Mouse (Mus musculus) heart, postnatal 0 days (tissue): Measurements from ENCODE around the gene Ss18l1. TPM values are rescaled to one million over a fixed set of nuclear protein-coding genes. Genes with fewer than 3 reads are reported as not detected.

Experiments used
- ATAC-seq: fragments of 200-750 bp; cut with Nextera tagmentation; 2 replicates; pipeline ENCODE4 v1.8.0; 2017; ENCODE audit warnings: low read depth, moderate number of reproducible peaks, moderate library complexity; ENCODE audit not compliant: insufficient read depth
- DNase-seq: peaks from one replicate; pipeline ENCODE4 v3.0.0-alpha.2; 2016; ENCODE audit warnings: low spot score
- H3K27ac ChIP-seq: fragments of 300-500 bp; sonication (generic); 2 replicates; pipeline ENCODE4 v1.5.1; 2014; ENCODE audit warnings: low read depth, mild to moderate bottlenecking
- H3K27me3 ChIP-seq: fragments of 300-500 bp; sonication (generic); 2 replicates; pipeline ENCODE4 v1.6.1; 2014; ENCODE audit warnings: low read length, mixed read lengths; ENCODE audit not compliant: control insufficient read depth, insufficient read depth
- H3K36me3 ChIP-seq: fragments of 300-500 bp; sonication (generic); replicated peaks from 2 replicates; pipeline ENCODE4 v1.6.1; 2014; ENCODE audit warnings: low read length, mixed read lengths; ENCODE audit not compliant: control insufficient read depth, insufficient read depth
- H3K4me1 ChIP-seq: fragments of 300-500 bp; sonication (generic); 2 replicates; pipeline ENCODE4 v1.6.1; 2014; ENCODE audit warnings: antibody characterized with exemption; ENCODE audit not compliant: control insufficient read depth, insufficient read depth
- H3K4me2 ChIP-seq: fragments of 300-500 bp; sonication (generic); 2 replicates; pipeline ENCODE4 v1.6.1; 2014; ENCODE audit warnings: low read depth, mild to moderate bottlenecking, low read length, moderate library complexity
- H3K4me3 ChIP-seq: fragments of 300-500 bp; sonication (generic); 2 replicates; pipeline ENCODE4 v1.5.1; 2014; ENCODE audit warnings: low read depth, low read length
- H3K9ac ChIP-seq: fragments of 300-500 bp; sonication (generic); replicated peaks from 2 replicates; pipeline ENCODE4 v1.6.1; 2014; ENCODE audit warnings: low read depth, low read length, mixed read lengths
- H3K9me3 ChIP-seq: fragments of 300-500 bp; sonication (generic); replicated peaks from 2 replicates; pipeline ENCODE4 v1.6.1; 2016; ENCODE audit warnings: low read length; ENCODE audit not compliant: control insufficient read depth
- CTCF ChIP-seq: IDR thresholded peaks from 2 replicates; pipeline ENCODE4 v1.5.1; 2016; ENCODE audit warnings: antibody characterized with exemption, control low read depth, low read depth
- EP300 ChIP-seq: IDR thresholded peaks from 2 replicates; pipeline ENCODE4 v1.6.1; 2016; ENCODE audit warnings: antibody characterized with exemption, low read depth
- WGBS: fragments of 180-500 bp; shearing (Covaris S2); extraction: QIAGEN DNeasy Blood & Tissue Kit; methylation state at CpG from one replicate; pipeline ENCODE4 v1.1.7; 2014; 5-methylcytosine and 5-hydroxymethylcytosine counted together
- polyA plus RNA-seq: library from polyadenylated mRNA; unstranded; fragments of >200 nt; fragmentation: Nextera tagmentation; extraction: Ambion mirVana; gene quantifications from 2 replicates; pipeline ENCODE4 v1.2.1, GENCODE M21; 2015
- total RNA-seq: library from RNA; depleted of rRNA; stranded (reverse); fragments of >200 nt; gene quantifications from 2 replicates; pipeline ENCODE4 v1.2.3, GENCODE M21; 2014; ENCODE audit warnings: low replicate concordance; rRNA removed

Ss18l1 gene
- total and polyA plus RNA-seq, 2 experiments from 2014 or later: 2.3 to 5.3 TPM

- no peak overlapping the region for H3K27ac ChIP-seq
Observed at GRCm38 (mm10) chr2:180117485-180118194, 75.3 kb downstream of the Ss18l1 start.

GRCm38 (mm10) chr2:180118661-180119438 lies 76.5 kb downstream of the Ss18l1 start, which contains the start of gene Osbpl2:
Gene Osbpl2, plus strand, starts transcription at chr2:180119306.
- H3K27ac ChIP-seq: peak within 1 kb of the TSS; percentile 81
- no peak for TF ChIP-seq EP300
- TF ChIP-seq CTCF: no peak
- peak; percentile 98 for ATAC-seq
- peak within 1 kb of the TSS; percentile 87 for H3K9ac ChIP-seq
- no peaks in the 10 kb centered on the region for H3K9me3 ChIP-seq
- peak; percentile 100 for DNase-seq
- WGBS: under 1% methylated on average over 50 of the region's 55 CpGs
- peaks cover 3% of the 10 kb centered on the region; the same call in 1 of the 2 replicates for H3K36me3 ChIP-seq
- peak within 1 kb of the TSS; percentile 98 for H3K4me2 ChIP-seq
- peaks cover 40% of the 10 kb centered on the region for H3K4me1 ChIP-seq
- no peaks in the 10 kb centered on the region for H3K27me3 ChIP-seq
- H3K4me3 ChIP-seq: peak within 1 kb of the TSS; percentile 94

More at GRCm38 (mm10) chr2:180117485-180118194, 75.3 kb downstream of the Ss18l1 start:
- Histone ChIP-seq H3K9ac (no peak overlapping the region), H3K4me2 (no peak overlapping the region), H3K9me3 (no peaks in the 10 kb centered on the region), H3K4me3 (no peak overlapping the region), H3K4me1 (peaks cover 40% of the 10 kb centered on the region), H3K36me3 (no peaks in the 10 kb centered on the region), H3K27me3 (no peaks in the 10 kb centered on the region)
- no peak for ATAC-seq
- TF ChIP-seq CTCF (no peak), EP300 (no peak)
- DNase-seq: peak; percentile 25
- WGBS: 20% methylated on average over 13 of the region's 13 CpGs

Other genes starting within 250 kb of the Ss18l1 start
- gene Taf4, start 65.9 kb upstream of the Ss18l1 start, total RNA-seq: 4.4 and 5.9 TPM in 2 replicates
- gene Taf4, start 65.9 kb upstream of the Ss18l1 start, polyA plus RNA-seq: 1.8 TPM in 2 replicates
- gene Lsm14b, start 17.5 kb upstream of the Ss18l1 start, total RNA-seq: 32.5 and 36.0 TPM in 2 replicates
- 5.7 and 6.1 TPM in 2 replicates for gene Lsm14b, start 17.5 kb upstream of the Ss18l1 start, polyA plus RNA-seq
- 163 and 234 TPM in 2 replicates for gene Psma7, start 76 bp upstream of the Ss18l1 start, total RNA-seq
- gene Psma7, start 76 bp upstream of the Ss18l1 start, polyA plus RNA-seq: 457 and 460 TPM in 2 replicates
- gene Mtg2, start 28.1 kb downstream of the Ss18l1 start, total RNA-seq: 15.7 and 33.9 TPM in 2 replicates
- gene Mtg2, start 28.1 kb downstream of the Ss18l1 start, polyA plus RNA-seq: 21.3 and 22.9 TPM in 2 replicates
- not detected in 2 replicates for gene Hrh3, start 62.0 kb downstream of the Ss18l1 start, total RNA-seq
- gene Hrh3, start 62.0 kb downstream of the Ss18l1 start, polyA plus RNA-seq: not detected in 2 replicates
- 22.0 and 30.2 TPM in 2 replicates for gene Osbpl2, start 76.8 kb downstream of the Ss18l1 start, total RNA-seq
- 32.4 and 34.4 TPM in 2 replicates for gene Osbpl2, start 76.8 kb downstream of the Ss18l1 start, polyA plus RNA-seq
- 74.5 and 115 TPM in 2 replicates for gene Adrm1, start 129.0 kb downstream of the Ss18l1 start, total RNA-seq
- gene Adrm1, start 129.0 kb downstream of the Ss18l1 start, polyA plus RNA-seq: 130 and 156 TPM in 2 replicates
- 69.6 and 95.7 TPM in 2 replicates for gene Lama5, start 183.3 kb downstream of the Ss18l1 start, total RNA-seq
- gene Lama5, start 183.3 kb downstream of the Ss18l1 start, polyA plus RNA-seq: 16.6 and 16.9 TPM in 2 replicates
- 706 and 957 TPM in 2 replicates for gene Rps21, start 214.9 kb downstream of the Ss18l1 start, total RNA-seq
- 356 and 378 TPM in 2 replicates for gene Rps21, start 214.9 kb downstream of the Ss18l1 start, polyA plus RNA-seq
- gene Cables2, start 231.0 kb downstream of the Ss18l1 start, total RNA-seq: 14.6 and 15.3 TPM in 2 replicates
- gene Cables2, start 231.0 kb downstream of the Ss18l1 start, polyA plus RNA-seq: 6.2 and 6.5 TPM in 2 replicates
- not detected in 2 replicates for gene Rbbp8nl, start 247.4 kb downstream of the Ss18l1 start, total RNA-seq
- not detected in 2 replicates for gene Rbbp8nl, start 247.4 kb downstream of the Ss18l1 start, polyA plus RNA-seq